Mouse (Mus musculus) small intestine, adult 2 months (tissue): ENCODE results near the gene Thumpd2.

Source experiments
- CTCF ChIP-seq: fragments of 200-500 bp; IDR thresholded peaks from 2 replicates; pipeline ENCODE4 v1.5.1; 2012; ENCODE audit warnings: low read depth, mild to moderate bottlenecking, control low read depth, inconsistent platforms, low read length, moderate library complexity, mixed read lengths; ENCODE audit not compliant: insufficient replicate concordance, insufficient read length; ENCODE audit errors: extremely low read depth
- POLR2A ChIP-seq: fragments of 200-500 bp; IDR thresholded peaks from 2 replicates; pipeline ENCODE4 v1.6.1; 2012; ENCODE audit warnings: low read depth, mild to moderate bottlenecking, control low read depth, inconsistent platforms, low read length, moderate library complexity

GRCm38 (mm10) chr17:81044356-81044755 lies 20.5 kb downstream of the Thumpd2 start:
- TF ChIP-seq CTCF (no peak), POLR2A (no peak)
